Mouse (Mus musculus) midbrain, postnatal 0 days (tissue): ENCODE data around the gene Pidd1. TPM values are rescaled to one million over a fixed set of nuclear protein-coding genes. Genes with fewer than 3 reads are reported as not detected.

Experiments used
- ATAC-seq: fragments of 200-750 bp; cut with Nextera tagmentation; 2 replicates; pipeline ENCODE4 v1.8.0; 2017; ENCODE audit warnings: moderate number of reproducible peaks, mild to moderate bottlenecking, moderate TSS enrichment, moderate library complexity; ENCODE audit not compliant: low FRiP score
- DNase-seq: peaks from one replicate; pipeline ENCODE4 v3.0.0-alpha.2; 2015; ENCODE audit warnings: low spot score
- H3K27ac ChIP-seq: fragments of 300-500 bp; sonication (generic); 2 replicates; pipeline ENCODE4 v1.5.1; 2014; ENCODE audit warnings: low read depth, mild to moderate bottlenecking, low read length, mixed read lengths
- H3K27me3 ChIP-seq: fragments of 300-500 bp; sonication (generic); 2 replicates; pipeline ENCODE4 v1.6.1; 2014; ENCODE audit warnings: low read length, control low read depth, mixed read lengths; ENCODE audit not compliant: insufficient read depth
- H3K36me3 ChIP-seq: fragments of 300-500 bp; sonication (generic); 2 replicates; pipeline ENCODE4 v1.6.1; 2014; ENCODE audit warnings: low read length, control low read depth, mixed read lengths; ENCODE audit not compliant: insufficient read depth
- H3K4me1 ChIP-seq: fragments of 300-500 bp; sonication (generic); 2 replicates; pipeline ENCODE4 v1.6.1; 2014; ENCODE audit warnings: mild to moderate bottlenecking, control low read depth, antibody characterized with exemption, low read length, mixed read lengths; ENCODE audit not compliant: insufficient read depth
- H3K4me2 ChIP-seq: fragments of 300-500 bp; sonication (generic); 2 replicates; pipeline ENCODE4 v1.6.1; 2014; ENCODE audit warnings: low read depth, mild to moderate bottlenecking, low read length, mixed read lengths; ENCODE audit not compliant: poor library complexity, severe bottlenecking
- H3K4me3 ChIP-seq: fragments of 300-500 bp; sonication (generic); 2 replicates; pipeline ENCODE4 v1.5.1; 2014; ENCODE audit warnings: low read depth, mild to moderate bottlenecking, low read length, moderate library complexity
- H3K9ac ChIP-seq: fragments of 300-500 bp; sonication (generic); replicated peaks from 2 replicates; pipeline ENCODE4 v1.6.1; 2014; ENCODE audit warnings: mild to moderate bottlenecking, low read length, moderate library complexity, mixed read lengths; ENCODE audit not compliant: poor library complexity, severe bottlenecking
- H3K9me3 ChIP-seq: fragments of 300-500 bp; sonication (generic); 2 replicates; pipeline ENCODE4 v1.6.1; 2016; ENCODE audit warnings: low read length, control low read depth
- CTCF ChIP-seq: IDR thresholded peaks from 2 replicates; pipeline ENCODE4 v1.5.1; 2016; ENCODE audit warnings: antibody characterized with exemption, mild to moderate bottlenecking
- WGBS: fragments of 180-500 bp; shearing (Covaris S2); extraction: QIAGEN DNeasy Blood & Tissue Kit; methylation state at CpG from one replicate; pipeline ENCODE4 v1.1.7; 2014; 5-methylcytosine and 5-hydroxymethylcytosine counted together
- polyA plus RNA-seq: library from polyadenylated mRNA; unstranded; fragments of >200 nt; fragmentation: Nextera tagmentation; extraction: Ambion mirVana; gene quantifications from 2 replicates; pipeline ENCODE4 v1.2.1, GENCODE M21; 2015
- total RNA-seq: library from RNA; depleted of rRNA; stranded (reverse); fragments of >200 nt; gene quantifications from 2 replicates; pipeline ENCODE4 v1.2.3, GENCODE M21; 2014

Gene Pidd1
- total and polyA plus RNA-seq, 2 experiments from 2014 or later: 1.3 to 1.6 TPM

- H3K4me3 ChIP-seq: no peak overlapping the region
- H3K36me3 ChIP-seq: peaks cover 28% of the 10 kb centered on the region
- H3K9me3 ChIP-seq: no peaks in the 10 kb centered on the region
- H3K27me3 ChIP-seq: peaks cover 36% of the 10 kb centered on the region
- no peak overlapping the region for H3K9ac ChIP-seq
- ATAC-seq (no peak), DNase-seq (no peak)
- H3K27ac ChIP-seq: no peak overlapping the region
- H3K4me2 ChIP-seq: no peak overlapping the region
- 91% methylated on average over 17 of the region's 17 CpGs for WGBS
- H3K4me1 ChIP-seq: peaks cover 11% of the 10 kb centered on the region
- no peak for TF ChIP-seq CTCF
Observed at GRCm38 (mm10) chr7:141459301-141459711, 15.5 kb upstream of the Pidd1 start.

- H3K4me3 ChIP-seq: no peak overlapping the region
- H3K9me3 ChIP-seq: no peaks in the 10 kb centered on the region
- peaks cover 30% of the 10 kb centered on the region for H3K27me3 ChIP-seq
- TF ChIP-seq CTCF: no peak
- no peak for ATAC-seq
- H3K4me1 ChIP-seq: peaks cover 11% of the 10 kb centered on the region
- no peak for DNase-seq
- H3K9ac ChIP-seq: no peak overlapping the region
- 94% methylated on average over 11 of the region's 11 CpGs for WGBS
- no peak overlapping the region for H3K4me2 ChIP-seq
- H3K36me3 ChIP-seq: peaks cover 28% of the 10 kb centered on the region
- no peak overlapping the region for H3K27ac ChIP-seq
Observed at GRCm38 (mm10) chr7:141458661-141459060, 14.8 kb upstream of the Pidd1 start.

- peak; percentile 55 for TF ChIP-seq CTCF
- Histone ChIP-seq H3K4me3 (no peak overlapping the region), H3K27me3 (peaks cover 24% of the 10 kb centered on the region), H3K27ac (no peak overlapping the region), H3K4me1 (peaks cover 11% of the 10 kb centered on the region), H3K9me3 (no peaks in the 10 kb centered on the region), H3K4me2 (no peak overlapping the region), H3K9ac (no peak overlapping the region), H3K36me3 (peaks cover 28% of the 10 kb centered on the region)
- no peak for ATAC-seq
- WGBS: 76% methylated on average over 15 of the region's 15 CpGs
- no peak for DNase-seq
Observed at GRCm38 (mm10) chr7:141457986-141458660, 14.3 kb upstream of the Pidd1 start.

DNA sequence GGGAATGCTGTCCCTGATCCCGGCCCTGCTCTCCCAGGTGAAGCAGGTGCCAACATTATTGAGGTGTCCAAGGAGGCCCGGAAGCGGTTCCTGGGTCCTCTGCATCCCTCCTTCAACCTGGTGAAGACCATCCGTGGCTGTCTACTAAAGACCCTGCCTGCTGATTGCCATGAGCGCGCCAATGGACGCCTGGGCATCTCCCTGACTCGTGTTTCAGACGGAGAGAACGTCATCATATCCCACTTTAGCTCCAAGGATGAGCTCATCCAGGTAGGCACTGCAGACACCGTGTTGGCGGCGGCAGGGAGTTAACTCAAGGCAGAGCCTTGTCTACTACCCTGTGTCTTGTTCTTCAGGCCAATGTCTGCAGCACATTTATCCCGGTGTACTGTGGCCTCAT is 13.4 kb upstream of the Pidd1 start:
- Histone ChIP-seq H3K27ac (no peak overlapping the region), H3K36me3 (peaks cover 29% of the 10 kb centered on the region), H3K4me3 (no peak overlapping the region), H3K4me1 (peaks cover 11% of the 10 kb centered on the region), H3K9ac (no peak overlapping the region), H3K27me3 (peaks cover 16% of the 10 kb centered on the region), H3K9me3 (no peaks in the 10 kb centered on the region), H3K4me2 (no peak overlapping the region)
- ATAC-seq: no peak
- 91% methylated on average over 14 of the region's 14 CpGs for WGBS
- DNase-seq: no peak
- no peak for TF ChIP-seq CTCF

DNA sequence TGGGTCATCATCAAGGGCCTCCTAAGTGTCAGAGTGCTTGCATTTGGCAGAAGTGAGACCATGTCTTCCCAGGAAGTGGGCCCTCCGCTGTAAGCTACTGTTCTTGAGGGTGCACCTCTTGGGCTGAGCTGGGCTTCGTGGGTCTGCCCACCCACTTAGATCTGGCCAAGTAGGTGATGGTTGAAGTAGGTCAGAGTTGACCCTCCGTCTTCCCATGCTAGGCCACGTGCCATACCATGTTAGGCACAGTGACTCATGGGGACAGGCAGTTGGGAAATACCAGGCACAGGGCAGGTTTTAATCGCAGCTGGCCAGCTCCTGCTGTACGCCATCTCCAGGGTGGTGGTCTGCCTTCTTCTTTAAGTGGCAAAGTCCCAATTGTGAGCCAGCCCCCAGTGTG is 12.9 kb upstream of the Pidd1 start:
- no peak for TF ChIP-seq CTCF
- Histone ChIP-seq H3K4me1 (peaks cover 8% of the 10 kb centered on the region), H3K4me3 (no peak overlapping the region), H3K27me3 (peaks cover 12% of the 10 kb centered on the region; the same call in 1 of the 2 replicates), H3K9me3 (no peaks in the 10 kb centered on the region), H3K36me3 (peaks cover 34% of the 10 kb centered on the region), H3K27ac (no peak overlapping the region), H3K4me2 (no peak overlapping the region), H3K9ac (no peak overlapping the region)
- no peak for DNase-seq
- WGBS: 92% methylated on average over 6 of the region's 6 CpGs
- no peak for ATAC-seq

GRCm38 (mm10) chr7:141455610-141456314 is 11.9 kb upstream of the Pidd1 start:
- Histone ChIP-seq H3K4me3 (peak overlapping the region; percentile 74), H3K27ac (peak overlapping the region; percentile 76), H3K36me3 (peaks cover 37% of the 10 kb centered on the region), H3K4me2 (peak overlapping the region; percentile 89), H3K9me3 (no peaks in the 10 kb centered on the region), H3K4me1 (peaks cover 5% of the 10 kb centered on the region; the same call in 1 of the 2 replicates), H3K27me3 (peaks cover 3% of the 10 kb centered on the region; the same call in 1 of the 2 replicates), H3K9ac (peak overlapping the region; percentile 74)
- no peak for TF ChIP-seq CTCF
- WGBS: under 1% methylated on average over 23 of the region's 23 CpGs
- peak; percentile 68 for DNase-seq
- ATAC-seq: peak; percentile 25
